Mouse (Mus musculus) kidney, adult 2 months (tissue): ENCODE data around the gene Gcfc2.

Experiments used
- CTCF ChIP-seq: fragments of 200-500 bp; conservative IDR thresholded peaks from 2 replicates; pipeline ENCODE4 v1.5.1; 2011; ENCODE audit warnings: low read depth, mild to moderate bottlenecking, control low read depth, low read length, moderate library complexity, mixed read lengths; ENCODE audit not compliant: insufficient read depth, insufficient read length
- POLR2A ChIP-seq: fragments of 200-500 bp; IDR thresholded peaks from one replicate; pipeline ENCODE4 v1.6.1; 2011; ENCODE audit warnings: low read depth, low read length, control low read depth

- no peak for TF ChIP-seq POLR2A
- no peak for TF ChIP-seq CTCF
Observed at GRCm38 (mm10) chr6:81979286-81979685, 55.8 kb downstream of the Gcfc2 start.
